Mouse (Mus musculus) erythroblast, embryonic 14.5 days (primary cell): ENCODE measurements around the gene Pon1. TPM values are rescaled to one million over a fixed set of nuclear protein-coding genes. Genes with fewer than 3 reads are reported as not detected.

ENCODE experiments used
- H3K27me3 ChIP-seq: 2 replicates; pipeline ENCODE4 v1.6.1; 2012; ENCODE audit warnings: inconsistent platforms; ENCODE audit not compliant: control insufficient read depth
- H3K36me3 ChIP-seq: 2 replicates; pipeline ENCODE4 v1.6.1; 2012; ENCODE audit warnings: mild to moderate bottlenecking, inconsistent platforms; ENCODE audit not compliant: control insufficient read depth
- H3K4me1 ChIP-seq: 2 replicates; pipeline ENCODE4 v1.6.1; 2012; ENCODE audit warnings: inconsistent platforms; ENCODE audit not compliant: control insufficient read depth
- H3K4me3 ChIP-seq: replicated peaks from 2 replicates; pipeline ENCODE3; 2012; ENCODE audit warnings: moderate library complexity, mild to moderate bottlenecking, inconsistent platforms
- H3K9me3 ChIP-seq: 2 replicates; pipeline ENCODE4 v1.6.1; 2012; ENCODE audit warnings: low read length, inconsistent platforms, mixed read lengths; ENCODE audit not compliant: control insufficient read depth
- GATA1 ChIP-seq: IDR thresholded peaks from 2 replicates; pipeline ENCODE4 v1.6.1; 2012; ENCODE audit warnings: low read length, inconsistent platforms, mixed read lengths
- TAL1 ChIP-seq: IDR thresholded peaks from 3 replicates; pipeline ENCODE4 v1.6.1; 2012; ENCODE audit warnings: low read length, inconsistent platforms, mixed read lengths
- polyA plus RNA-seq: library from polyadenylated mRNA; stranded (reverse); fragments of >175 nt; gene quantifications from 2 replicates; pipeline ENCODE4 v1.2.3, GENCODE M21; 2012

The Pon1 gene
- polyA plus RNA-seq, 1 experiment, result not detected

GRCm38 (mm10) chr6:5167051-5167677 is 26.6 kb downstream of the Pon1 start:
- Histone ChIP-seq H3K27me3 (peaks cover 28% of the 10 kb centered on the region), H3K4me3 (no peak overlapping the region), H3K36me3 (no peaks in the 10 kb centered on the region; the same call in 1 of the 2 replicates), H3K9me3 (no peaks in the 10 kb centered on the region), H3K4me1 (peaks cover 38% of the 10 kb centered on the region)
- TF ChIP-seq GATA1, result no peak
- TF ChIP-seq TAL1, result no peak

- Histone ChIP-seq H3K36me3 (peaks cover 5% of the 10 kb centered on the region; the same call in 1 of the 2 replicates), H3K9me3 (no peaks in the 10 kb centered on the region), H3K4me1 (peaks cover 44% of the 10 kb centered on the region), H3K4me3 (no peak overlapping the region), H3K27me3 (peaks cover 17% of the 10 kb centered on the region)
- TF ChIP-seq TAL1, result no peak
- TF ChIP-seq GATA1, result no peak
Measured at GRCm38 (mm10) chr6:5164855-5165254, 28.9 kb downstream of the Pon1 start.

- Histone ChIP-seq H3K4me1 (peaks cover 56% of the 10 kb centered on the region), H3K4me3 (peak overlapping the region; percentile 18)
- no peak for TF ChIP-seq TAL1
Measured at GRCm38 (mm10) chr6:5163507-5164144, 30.1 kb downstream of the Pon1 start.

GRCm38 (mm10) chr6:5162052-5162451 is 31.7 kb downstream of the Pon1 start:
- Histone ChIP-seq H3K9me3 (no peaks in the 10 kb centered on the region), H3K27me3 (peaks cover under 1% of the 10 kb centered on the region), H3K4me3 (no peak overlapping the region), H3K4me1 (peaks cover 63% of the 10 kb centered on the region), H3K36me3 (peaks cover 12% of the 10 kb centered on the region; the same call in 1 of the 2 replicates)
- TF ChIP-seq GATA1, result no peak
- no peak for TF ChIP-seq TAL1

More at GRCm38 (mm10) chr6:5163507-5164144, 30.1 kb downstream of the Pon1 start:
- H3K27me3 ChIP-seq, result peaks cover 15% of the 10 kb centered on the region
- H3K9me3 ChIP-seq, result no peaks in the 10 kb centered on the region
- peaks cover 10% of the 10 kb centered on the region; the same call in 1 of the 2 replicates for H3K36me3 ChIP-seq

- H3K4me1 ChIP-seq, result peaks cover 74% of the 10 kb centered on the region
- no peak for TF ChIP-seq TAL1
- TF ChIP-seq GATA1, result no peak
- H3K4me3 ChIP-seq, result no peak overlapping the region
Measured at GRCm38 (mm10) chr6:5159385-5159791, 34.4 kb downstream of the Pon1 start.

GRCm38 (mm10) chr6:5156541-5157425 is 37.0 kb downstream of the Pon1 start:
- Histone ChIP-seq H3K9me3 (no peaks in the 10 kb centered on the region), H3K27me3 (no peaks in the 10 kb centered on the region), H3K4me1 (peaks cover 86% of the 10 kb centered on the region), H3K4me3 (peak overlapping the region; percentile 63), H3K36me3 (peaks cover 33% of the 10 kb centered on the region)
- TF ChIP-seq TAL1 (peak; percentile 70), GATA1 (peak; percentile 86)

More at GRCm38 (mm10) chr6:5159385-5159791, 34.4 kb downstream of the Pon1 start:
- Histone ChIP-seq H3K36me3 (peaks cover 14% of the 10 kb centered on the region; the same call in 1 of the 2 replicates), H3K27me3 (no peaks in the 10 kb centered on the region), H3K9me3 (no peaks in the 10 kb centered on the region)

- H3K9me3 ChIP-seq, result no peaks in the 10 kb centered on the region
- no peaks in the 10 kb centered on the region for H3K27me3 ChIP-seq
- H3K4me1 ChIP-seq, result peaks cover 98% of the 10 kb centered on the region
- H3K36me3 ChIP-seq, result peaks cover 43% of the 10 kb centered on the region
- TF ChIP-seq GATA1, result peak; percentile 84
- TF ChIP-seq TAL1, result peak; percentile 86
- H3K4me3 ChIP-seq, result peak overlapping the region; percentile 63
Measured at GRCm38 (mm10) chr6:5155313-5155927, 38.3 kb downstream of the Pon1 start.

GRCm38 (mm10) chr6:5154786-5155185 is 39.0 kb downstream of the Pon1 start:
- TF ChIP-seq TAL1 (no peak), GATA1 (no peak)
- no peaks in the 10 kb centered on the region for H3K9me3 ChIP-seq
- H3K4me3 ChIP-seq, result peak overlapping the region; percentile 63
- no peaks in the 10 kb centered on the region for H3K27me3 ChIP-seq
- H3K36me3 ChIP-seq, result peaks cover 40% of the 10 kb centered on the region
- peaks cover 95% of the 10 kb centered on the region for H3K4me1 ChIP-seq

- no peaks in the 10 kb centered on the region for H3K27me3 ChIP-seq
- TF ChIP-seq TAL1 (no peak), GATA1 (no peak)
- H3K4me3 ChIP-seq, result peak overlapping the region; percentile 2
- H3K4me1 ChIP-seq, result peaks cover 86% of the 10 kb centered on the region
- peaks cover 42% of the 10 kb centered on the region for H3K36me3 ChIP-seq
- no peaks in the 10 kb centered on the region for H3K9me3 ChIP-seq
Measured at GRCm38 (mm10) chr6:5152185-5152584, 41.6 kb downstream of the Pon1 start.
